Mouse (Mus musculus): Measurements from ENCODE around the gene RPS10-NUDT3.

DNA sequence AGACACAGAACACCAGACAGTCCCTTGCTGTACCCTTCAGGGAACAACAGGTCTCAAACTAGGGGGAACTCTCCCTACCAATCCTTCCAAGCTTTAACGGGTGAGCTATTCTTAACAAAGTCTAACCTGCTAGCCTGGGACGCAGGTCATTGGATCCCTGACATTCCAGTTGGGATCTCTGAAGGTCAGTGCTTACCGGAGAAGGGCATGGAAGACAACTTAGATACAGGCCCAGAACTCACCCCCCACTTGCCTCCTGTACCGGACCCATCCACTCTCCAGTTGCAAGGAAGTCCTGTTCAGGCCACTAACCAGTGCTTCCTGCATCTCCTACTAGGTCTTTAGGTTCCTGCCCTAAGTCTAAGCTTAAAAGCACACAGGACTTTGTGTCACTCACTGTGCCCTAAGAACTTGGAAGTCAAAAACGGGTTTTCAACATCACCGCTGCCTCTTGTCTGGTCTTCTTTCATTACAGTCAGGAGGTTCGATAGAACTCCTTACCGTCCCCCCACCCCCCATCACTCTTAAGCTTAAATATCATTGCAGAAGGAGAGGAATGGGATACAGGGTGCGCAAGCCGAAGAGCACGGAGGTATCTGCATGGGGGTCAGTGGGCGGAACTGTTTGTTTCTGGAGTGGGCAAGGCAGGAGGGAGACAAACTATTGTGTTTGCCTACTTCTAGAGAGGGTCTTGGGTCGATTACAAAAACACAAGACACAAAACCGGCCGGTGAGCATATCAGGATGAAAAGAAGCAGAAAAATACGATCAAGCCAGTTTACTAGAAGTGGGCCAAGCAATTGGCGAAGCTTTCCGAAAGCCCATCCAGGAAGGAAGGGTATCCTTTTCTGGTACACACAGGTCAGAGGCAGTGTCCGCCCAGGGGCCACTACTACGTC lies 80.7 kb downstream of the RPS10-NUDT3 start:
- TF ChIP-seq CTCF (IDR thresholded peaks at IDR 0.05; ENCODE audit: low read depth) = no peak
- TF ChIP-seq EP300 (optimal IDR thresholded peaks at IDR 0.05) = no peak

Measured in stomach, postnatal 0 days (tissue).